Mouse (Mus musculus) heart, postnatal 14 days (tissue): ENCODE results near the gene Wdr90. TPM values are rescaled to one million over a fixed set of nuclear protein-coding genes. Genes with fewer than 3 reads are reported as not detected.
A peak's percentile ranks its signal among the peaks of the same experiment; 100 is the strongest.
"Not testable (repeated sequence)": the region's sequence is repeated elsewhere in the genome, so short reads cannot be mapped to it uniquely, and the experiment has no call there.

Experiments used
- DNase-seq, 2 experiments: peaks; one replicate each; pipeline ENCODE4 v3.0.0; 2021 to 2022
- intact Hi-C: fragments of 180-260 bp; cut with DNase I; formaldehyde crosslinking; loops from one replicate; pipeline ENCODE4 v1.15.1; 2025
- total RNA-seq, 2 experiments: library from RNA; stranded (reverse); gene quantifications; 2 replicates each; pipeline ENCODE4 v1.2.3; 2021

Wdr90 gene
- total RNA-seq, 2 experiments from 2014 or later = 5.2 to 5.7 TPM

- intact Hi-C loops = no loop called here
- no peak for DNase-seq
Measured at GRCm38 (mm10) chr17:25878611-25879180, 17.4 kb upstream of the Wdr90 start.

- intact Hi-C loops = no loop called here
- DNase-seq = no peak
Measured at GRCm38 (mm10) chr17:25877741-25878610, 16.7 kb upstream of the Wdr90 start.

GRCm38 (mm10) chr17:25877025-25877424 is 15.7 kb upstream of the Wdr90 start:
- DNase-seq = no peak
- intact Hi-C loops = no loop called here

- intact Hi-C loops = no loop called here
- no peak for DNase-seq
Measured at GRCm38 (mm10) chr17:25876347-25876915, 15.1 kb upstream of the Wdr90 start.

GRCm38 (mm10) chr17:25875171-25876136 is 14.2 kb upstream of the Wdr90 start:
- intact Hi-C loops = no loop called here
- DNase-seq = peak; percentile 88 to 91

GRCm38 (mm10) chr17:25874721-25875170 is 13.4 kb upstream of the Wdr90 start, which contains the start of gene Mettl26:
Gene Mettl26, plus strand, starts transcription at chr17:25875074.
- peak; percentile 91 to 96 for DNase-seq
- intact Hi-C loops = no loop called here

- DNase-seq = no peak
- intact Hi-C loops = no loop called here
Measured at GRCm38 (mm10) chr17:25874148-25874720, 12.9 kb upstream of the Wdr90 start.

- intact Hi-C loops = no loop called here
- no peak for DNase-seq
Measured at GRCm38 (mm10) chr17:25873405-25874147, 12.3 kb upstream of the Wdr90 start.

GRCm38 (mm10) chr17:25872676-25873075 is 11.4 kb upstream of the Wdr90 start:
- DNase-seq = no peak
- intact Hi-C loops = no loop called here

- intact Hi-C loops = not testable (repeated sequence)
Measured at GRCm38 (mm10) chr17:25871566-25871965, 10.3 kb upstream of the Wdr90 start.

GRCm38 (mm10) chr17:25869954-25870353 is 8.7 kb upstream of the Wdr90 start:
- intact Hi-C loops = loop anchor here (5.0 kb wide), 1 partner anchor 98 kb away; the partner anchor contains the start of gene Narfl
- DNase-seq = no peak

More at GRCm38 (mm10) chr17:25871566-25871965, 10.3 kb upstream of the Wdr90 start:
- DNase-seq = not testable (repeated sequence)

- intact Hi-C loops = loop anchor here (5.0 kb wide), 1 partner anchor 97 kb away; the partner anchor contains the start of gene Narfl
- no peak for DNase-seq
Measured at GRCm38 (mm10) chr17:25869498-25869897, 8.2 kb upstream of the Wdr90 start.

GRCm38 (mm10) chr17:25868601-25869191 is 7.4 kb upstream of the Wdr90 start, which contains the start of gene Mcrip2:
Gene Mcrip2, minus strand, starts transcription at chr17:25868764.
- peak; percentile 83 to 86 for DNase-seq
- intact Hi-C loops = loop anchor here (5.0 kb wide), 1 partner anchor 96 kb away; the partner anchor contains the start of gene Narfl

- DNase-seq = peak; percentile 55 to 73
- intact Hi-C loops = loop anchor here (2.0 to 5.0 kb wide), 2 partner anchors 23 to 96 kb away; partner anchors contain the start of genes Narfl and Rhot2
Measured at GRCm38 (mm10) chr17:25867836-25868600, 6.7 kb upstream of the Wdr90 start.

- intact Hi-C loops = loop anchor here (2.0 to 5.0 kb wide), 2 partner anchors 23 to 95 kb away; partner anchors contain the start of genes Narfl and Rhot2
- DNase-seq = no peak
Measured at GRCm38 (mm10) chr17:25867509-25867835, 6.2 kb upstream of the Wdr90 start.

GRCm38 (mm10) chr17:25866172-25866571 is 4.9 kb upstream of the Wdr90 start:
- no peak for DNase-seq
- intact Hi-C loops = loop anchor here (2.0 to 5.0 kb wide), 2 partner anchors 21 to 94 kb away; partner anchors contain the start of genes Narfl and Rhot2

GRCm38 (mm10) chr17:25865288-25865687 is 4.0 kb upstream of the Wdr90 start:
- no peak for DNase-seq
- intact Hi-C loops = loop anchor here (5.0 kb wide), 1 partner anchor 93 kb away; the partner anchor contains the start of gene Narfl
